Mouse (Mus musculus) left cerebral cortex, adult 18-20 months (tissue): ENCODE measurements around the gene Olfr156. TPM values are rescaled to one million over a fixed set of nuclear protein-coding genes. Genes with fewer than 3 reads are reported as not detected.
A peak's percentile ranks its signal among the peaks of the same experiment; 100 is the strongest.
"Not testable (repeated sequence)": the region's sequence is repeated elsewhere in the genome, so short reads cannot be mapped to it uniquely, and the experiment has no call there.

Source experiments
- DNase-seq, 2 experiments: peaks; one replicate each; pipeline ENCODE4 v3.0.0; 2021 to 2022; ENCODE audit warnings: low spot score in 2 of 2, mixed read lengths in 1 of 2
- long read RNA-seq, 2 experiments: library from polyadenylated mRNA; stranded (forward); transcript quantifications; one replicate each; pipeline ENCODE4 v2.0.0; 2021
- total RNA-seq, 2 experiments: library from RNA; stranded (reverse); gene quantifications; 2 replicates each; pipeline ENCODE4 v1.2.3; 2021

The Olfr156 gene
- not detected for total RNA-seq
- long read RNA-seq, experiment 1 = 0 reads
- long read RNA-seq, experiment 2 = 0 reads

DNA sequence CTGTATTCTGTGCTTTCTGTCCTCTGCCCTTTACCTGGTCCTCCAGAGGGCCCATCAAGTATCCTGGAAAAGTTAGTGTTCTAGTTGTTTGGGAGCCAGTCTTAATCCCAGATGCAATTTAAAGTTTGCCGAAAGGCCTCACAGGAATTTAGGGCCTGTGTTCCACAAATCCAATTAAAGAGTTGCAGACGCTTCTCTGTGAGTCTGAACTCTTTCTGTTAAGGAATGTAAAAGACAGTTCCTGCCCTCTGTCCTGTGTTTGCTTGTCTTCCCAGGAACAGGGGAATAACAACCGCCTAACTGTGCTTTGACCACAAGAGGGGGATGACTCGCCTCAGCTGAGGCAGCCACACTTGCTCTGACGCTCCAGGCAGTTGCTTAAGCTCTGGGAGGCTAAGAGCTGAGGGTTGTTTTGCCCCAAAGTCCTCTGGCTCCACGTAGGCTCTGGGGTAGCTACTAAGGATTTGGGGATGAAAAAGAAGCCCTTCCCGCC, at the start of gene Olfr156:
TSS of gene Olfr156 (minus strand) at position 51 of the 493 bp plus-strand sequence.
- no peak for DNase-seq

DNA sequence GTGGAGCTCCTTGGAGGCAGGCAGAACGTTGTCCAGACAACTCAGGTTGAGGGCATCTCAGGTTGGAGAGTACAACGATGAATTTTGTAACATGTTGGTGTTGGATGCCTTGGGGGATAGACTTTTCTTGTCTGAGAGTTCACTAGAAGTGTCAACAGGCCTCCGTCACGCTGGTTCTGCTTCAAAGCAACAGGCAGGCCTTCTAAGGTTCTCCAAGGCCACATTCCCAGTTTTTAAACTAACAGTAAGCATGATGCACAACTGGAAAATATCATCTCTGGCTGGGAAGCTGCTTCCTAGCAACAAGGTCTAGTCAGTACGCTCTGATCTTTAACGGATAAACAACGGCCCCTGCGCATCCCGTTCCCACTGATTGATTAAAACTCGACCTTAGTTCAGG, 46.1 kb upstream of the Olfr156 start:
- no peak for DNase-seq

DNA sequence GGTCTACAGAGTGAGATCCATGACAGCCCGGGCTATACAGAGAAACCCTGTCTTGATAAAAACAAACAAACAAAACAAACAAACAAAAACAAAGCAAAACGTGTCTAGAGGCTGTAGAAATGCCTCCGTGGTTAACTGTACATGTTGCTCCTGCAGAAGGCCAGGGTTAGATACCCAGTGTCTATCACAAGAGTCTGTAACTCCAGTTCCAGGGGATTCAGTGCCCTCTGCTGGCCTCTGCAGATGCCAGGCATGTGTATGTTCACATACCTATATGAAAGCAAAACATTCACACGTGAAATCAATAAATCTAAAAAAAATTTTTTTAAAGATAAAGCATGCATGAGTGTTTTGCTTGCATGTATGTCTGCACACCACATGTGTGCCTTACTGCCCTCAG, 39.6 kb upstream of the Olfr156 start:
- no peak for DNase-seq

DNA sequence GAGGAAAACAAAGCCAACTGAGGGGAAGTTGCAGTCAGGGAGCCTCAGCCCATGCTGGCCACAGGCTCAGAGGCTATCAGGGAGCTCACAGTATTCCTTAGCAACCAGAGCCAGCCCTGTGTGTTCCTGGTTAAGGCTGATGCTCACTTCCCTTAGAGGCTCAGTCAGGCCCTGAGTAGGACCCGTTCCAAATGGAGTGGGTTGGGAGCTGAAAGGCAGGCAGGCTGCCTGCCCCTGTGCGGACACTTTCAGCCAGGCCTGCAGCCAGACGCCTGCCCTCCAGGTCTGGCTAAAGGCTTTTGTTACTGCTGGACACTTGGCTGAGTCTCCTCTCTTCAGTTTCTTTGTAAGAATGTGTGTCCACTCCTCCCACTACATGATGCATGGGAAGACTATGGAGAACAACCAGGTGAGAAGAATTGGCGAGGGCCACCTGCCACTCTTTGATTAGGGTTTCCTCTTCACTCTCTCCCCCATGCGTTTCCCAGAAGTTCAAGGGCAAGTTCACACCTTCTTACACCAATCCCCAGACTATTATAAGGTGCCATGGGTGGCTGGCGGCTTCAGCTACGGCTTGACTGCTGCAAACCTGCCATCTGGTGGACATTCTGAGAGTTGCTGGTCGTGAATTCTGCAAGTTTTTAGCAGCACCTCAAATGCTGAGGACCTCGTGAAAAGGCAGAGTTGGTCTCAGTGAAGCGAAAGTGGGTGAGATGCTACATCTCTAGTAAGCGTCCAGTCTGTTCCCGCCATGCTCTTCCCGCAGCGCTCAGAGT, 37.2 kb upstream of the Olfr156 start:
- peak; percentile 75 to 78 for DNase-seq

DNA sequence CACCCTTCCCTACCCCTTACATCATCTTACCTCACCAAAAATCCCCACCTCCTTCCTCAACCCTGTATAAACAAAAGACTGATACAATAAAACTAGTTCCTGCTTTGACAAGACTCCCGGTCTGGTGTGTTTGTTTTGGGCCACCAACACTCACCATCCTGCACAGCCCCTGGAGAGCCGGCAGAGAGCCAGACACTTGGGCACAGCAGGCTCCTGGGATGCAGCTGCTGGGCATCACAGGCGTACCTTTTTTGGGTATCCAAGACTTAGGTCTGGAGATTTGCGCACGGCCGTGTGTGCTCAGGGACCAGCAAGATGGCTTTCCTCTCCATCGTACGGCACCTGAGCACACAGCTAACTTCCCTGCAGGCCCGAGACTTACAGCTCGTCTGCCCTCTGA, 36.2 kb upstream of the Olfr156 start:
- DNase-seq = no peak

DNA sequence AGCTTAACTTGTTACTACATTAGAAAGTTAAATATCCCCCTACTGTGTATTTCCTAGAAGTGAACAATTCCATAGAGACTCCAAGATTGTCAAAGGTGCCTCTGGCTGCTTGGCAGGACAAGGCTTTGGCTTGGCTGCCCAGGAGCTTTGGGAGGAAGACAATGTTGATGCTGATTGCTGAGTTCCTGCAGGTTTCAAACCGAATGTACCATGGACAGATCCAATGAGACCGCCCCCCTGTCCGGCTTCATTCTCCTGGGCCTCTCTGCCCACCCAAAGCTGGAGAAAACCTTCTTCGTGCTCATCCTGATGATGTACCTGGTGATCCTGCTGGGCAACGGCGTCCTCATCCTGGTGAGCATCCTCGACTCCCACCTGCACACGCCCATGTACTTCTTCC, 30.4 kb upstream of the Olfr156 start:
- no peak for DNase-seq

DNA sequence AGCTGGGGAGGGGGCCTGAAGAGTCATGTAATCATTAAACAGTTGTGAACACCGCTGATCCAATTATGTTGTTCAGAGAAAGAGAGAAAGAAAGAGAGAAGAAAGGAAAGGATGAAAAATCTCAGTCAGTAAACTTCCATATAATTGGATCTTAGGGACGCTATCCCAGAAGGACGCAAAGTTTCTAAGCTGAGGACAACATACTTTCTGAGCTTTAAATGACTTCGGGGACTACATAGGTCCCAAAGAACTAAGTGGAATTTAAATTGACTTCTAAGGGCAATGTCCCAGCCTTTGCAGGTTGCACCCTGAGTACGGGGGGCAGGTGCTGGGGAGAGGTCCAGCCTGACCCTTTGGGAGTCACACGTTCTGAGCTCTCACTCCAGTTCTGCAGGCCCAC, 27.6 kb upstream of the Olfr156 start, which contains the start of gene Olfr155:
TSS of gene Olfr155 (plus strand) at position 301 of the 400 bp plus-strand sequence.
- DNase-seq = no peak

DNA sequence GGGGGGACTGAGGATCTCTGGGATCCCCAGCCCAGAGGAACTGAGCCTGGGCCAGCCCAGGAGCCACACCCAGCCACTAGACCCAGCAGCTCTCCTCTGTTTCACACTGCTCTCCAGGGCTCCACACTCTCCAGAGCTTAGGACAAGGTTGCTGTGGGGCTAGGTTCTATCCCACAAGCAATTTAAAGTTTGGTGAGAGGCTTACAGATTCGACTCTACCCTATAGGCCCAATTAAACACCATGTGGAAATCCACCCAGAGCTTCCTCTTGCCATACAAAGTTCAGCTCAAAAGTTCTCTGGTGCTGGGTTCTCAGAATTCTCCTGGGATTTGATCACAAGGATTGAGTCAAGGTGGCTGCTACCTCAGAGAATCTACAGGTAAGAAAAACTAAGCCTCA, 16.4 kb upstream of the Olfr156 start, which contains the start of gene Olfr157:
TSS of gene Olfr157 (minus strand) at position 101 of the 400 bp plus-strand sequence.
- no peak for DNase-seq

DNA sequence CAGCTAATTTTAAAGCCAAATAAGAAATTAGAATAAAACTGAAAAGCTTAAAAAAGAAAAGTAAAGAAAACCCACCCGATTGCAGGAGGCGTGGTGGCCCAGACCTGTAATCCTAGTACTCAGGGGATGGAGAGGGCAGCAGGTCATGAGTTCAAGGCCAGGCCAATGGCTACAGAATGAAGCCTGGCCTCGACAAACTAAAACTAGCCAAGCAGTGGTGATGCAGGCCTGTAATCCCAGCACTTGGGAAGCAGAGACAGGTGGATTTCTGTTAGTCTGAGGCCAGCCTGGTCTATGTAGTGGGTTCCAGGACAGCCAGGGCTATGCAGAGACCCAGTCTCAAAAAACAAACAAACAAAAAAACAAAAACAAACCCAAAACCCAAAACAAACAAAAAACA, 14.6 kb upstream of the Olfr156 start:
- no peak for DNase-seq

DNA sequence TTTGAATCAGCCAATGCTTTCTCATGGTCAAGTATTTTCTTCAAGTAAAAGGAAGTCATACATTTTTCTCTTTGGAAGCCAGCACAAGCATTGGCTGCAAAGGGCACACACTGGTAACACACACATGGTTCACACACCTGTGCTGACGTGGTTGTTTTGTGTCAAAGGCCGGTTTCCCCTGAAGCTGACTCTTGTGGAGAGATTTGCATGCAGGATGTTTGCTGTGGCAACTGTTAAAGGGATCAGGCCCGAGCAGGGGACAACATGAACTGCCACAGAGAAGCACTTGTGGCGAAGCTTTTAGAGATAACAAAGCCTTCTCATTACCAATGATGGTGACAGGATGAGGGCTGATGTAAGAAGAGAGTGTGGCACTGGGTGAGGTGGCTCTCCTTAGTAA, 11.1 kb upstream of the Olfr156 start:
- no peak for DNase-seq

DNA sequence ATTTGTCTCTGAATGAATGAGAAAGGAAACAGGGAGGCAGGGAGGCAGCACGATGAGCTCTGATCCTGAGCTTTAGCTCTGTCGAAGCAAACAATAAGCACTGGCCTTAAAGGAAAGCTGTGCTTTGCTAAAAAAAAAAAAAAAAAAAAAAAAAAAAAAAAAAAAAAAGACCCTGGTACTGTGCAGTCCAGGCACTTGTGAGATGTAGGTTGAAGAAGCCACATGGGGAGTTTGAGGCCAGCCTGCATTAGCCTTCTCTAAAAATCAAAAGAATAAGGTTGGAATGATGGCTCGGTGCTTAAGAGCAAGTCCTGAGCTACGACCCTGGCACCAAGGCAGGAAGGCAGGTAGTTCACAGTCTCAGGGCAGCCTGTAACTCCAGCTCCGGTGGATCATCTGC, 10.1 kb upstream of the Olfr156 start:
- DNase-seq = no peak

DNA sequence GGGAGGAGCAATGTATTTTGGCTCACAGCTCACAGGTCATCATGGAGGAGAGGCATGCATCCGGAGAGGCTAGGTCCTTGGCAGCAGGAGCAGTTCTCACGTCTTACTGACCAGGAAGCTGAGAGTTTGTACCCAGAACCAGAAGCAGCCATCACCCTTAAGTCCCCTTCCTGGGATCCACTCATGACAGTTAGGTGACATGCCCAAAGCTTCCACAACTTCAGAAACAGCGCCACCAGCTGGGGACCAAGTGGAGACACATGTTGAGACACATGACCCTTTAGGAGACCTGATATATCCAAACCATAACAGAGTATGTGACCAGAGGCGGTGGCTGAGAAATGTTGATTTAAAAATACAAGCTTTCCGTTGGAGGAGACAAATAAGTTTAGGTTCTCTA, 8.3 kb upstream of the Olfr156 start:
- no peak for DNase-seq

DNA sequence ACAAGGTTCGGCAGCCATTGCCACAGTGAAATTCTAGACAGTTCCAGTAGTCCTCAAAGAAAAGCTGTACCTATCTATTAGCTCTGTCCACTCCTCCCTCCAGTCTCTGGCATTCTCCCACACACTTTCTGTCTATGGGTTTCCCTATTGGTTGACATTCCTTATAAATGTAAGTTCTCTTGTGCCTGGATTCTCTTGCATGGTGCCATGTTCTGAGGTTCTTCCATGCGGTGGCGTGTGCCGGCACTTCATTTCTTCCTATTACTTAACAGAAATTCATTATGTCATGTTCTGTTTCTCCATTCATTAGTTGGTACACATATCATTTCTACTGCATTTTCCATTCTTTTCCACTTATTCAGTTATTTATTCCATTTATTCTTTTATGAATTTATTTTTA, 5.1 kb upstream of the Olfr156 start:
- no peak for DNase-seq

DNA sequence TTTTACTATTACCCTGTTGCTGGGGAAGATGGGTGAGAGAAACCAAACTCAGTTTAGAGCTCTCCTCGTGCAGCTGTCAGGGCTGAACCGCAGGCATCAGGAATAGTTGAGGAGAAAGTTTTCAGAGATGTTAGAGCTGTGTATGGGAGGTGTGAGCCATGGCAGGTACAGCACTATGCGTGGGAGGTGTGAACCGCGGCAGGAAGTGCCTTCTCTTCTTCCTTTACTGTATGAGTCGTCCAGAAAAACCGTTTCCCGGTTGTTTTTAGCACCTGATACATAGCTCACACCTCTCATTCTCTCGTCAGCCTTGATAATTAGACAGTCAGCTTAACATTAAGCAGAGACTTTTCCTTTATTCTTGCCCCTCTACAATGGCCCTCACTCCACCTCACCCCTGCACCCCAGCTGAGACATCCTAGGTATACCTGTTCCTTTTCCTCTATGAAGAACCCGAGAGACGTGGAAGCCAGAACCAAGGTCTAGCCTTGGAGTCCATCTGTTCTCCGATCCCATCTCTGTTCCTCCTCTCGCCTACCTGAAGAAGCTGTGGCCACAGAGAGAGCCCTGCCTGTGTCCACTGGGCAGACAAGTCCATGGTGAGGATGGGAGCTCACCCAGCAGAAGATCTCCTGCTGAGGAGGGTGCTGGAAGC, 672 bp downstream of the Olfr156 start:
- no peak for DNase-seq

DNA sequence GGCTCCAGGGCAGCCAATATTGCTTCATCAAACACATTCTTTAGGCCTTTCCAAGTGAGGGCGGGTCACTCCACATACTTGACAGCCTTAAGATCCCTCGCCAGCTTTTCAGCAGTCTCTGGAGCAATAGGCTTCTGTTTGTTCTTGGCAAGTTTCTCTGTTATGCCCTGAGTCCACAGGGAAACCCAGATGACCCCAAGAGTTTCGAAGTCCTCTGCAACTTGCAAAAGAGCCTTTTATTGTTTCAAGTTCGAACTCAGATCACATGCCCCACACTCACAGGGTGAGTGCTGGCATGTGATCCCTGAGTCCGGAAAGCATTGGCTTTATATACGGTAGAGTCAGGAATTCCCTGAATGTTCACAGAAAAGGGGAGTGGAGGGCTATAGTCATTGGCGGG, 24.8 kb downstream of the Olfr156 start:
- no peak for DNase-seq

DNA sequence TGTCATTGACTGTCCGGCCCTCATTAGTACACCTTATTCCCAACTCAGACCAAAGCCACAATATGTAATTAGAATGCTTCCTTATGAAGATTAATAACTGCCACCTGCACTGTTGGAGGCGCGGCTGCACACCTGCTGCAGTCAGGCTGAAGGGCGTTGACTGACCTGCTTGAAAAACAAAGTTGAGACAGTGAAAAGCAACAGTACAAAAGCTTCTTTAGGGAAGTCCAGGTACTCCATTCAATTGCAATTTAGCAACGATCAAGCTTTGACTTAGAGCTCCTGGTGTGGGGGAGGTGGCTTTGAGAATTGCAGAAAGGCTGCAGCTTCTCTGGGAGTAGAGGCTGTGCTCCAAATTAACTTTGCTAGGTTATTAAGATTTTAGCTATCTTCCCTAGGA, 27.9 kb downstream of the Olfr156 start:
- DNase-seq = not testable (repeated sequence)

DNA sequence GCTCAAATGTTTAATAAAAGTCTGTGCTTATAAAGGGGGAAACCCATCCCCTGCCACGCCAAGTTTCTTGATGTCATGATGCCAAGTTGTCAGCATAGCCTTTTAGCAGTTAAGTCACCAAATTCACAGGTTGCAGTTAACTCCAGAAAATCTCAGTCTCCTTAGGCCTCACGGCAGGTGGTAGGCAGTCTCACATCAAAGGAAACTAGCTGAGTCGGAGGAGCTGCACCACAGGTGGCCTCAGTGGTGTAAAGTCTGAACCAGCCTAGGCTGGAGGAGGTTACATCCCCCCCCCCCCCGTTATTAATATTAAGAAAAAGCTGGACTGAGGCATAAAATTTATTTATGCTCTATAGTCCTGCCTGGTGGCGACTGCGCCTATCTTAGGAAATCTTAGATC, 28.4 kb downstream of the Olfr156 start:
- no peak for DNase-seq

DNA sequence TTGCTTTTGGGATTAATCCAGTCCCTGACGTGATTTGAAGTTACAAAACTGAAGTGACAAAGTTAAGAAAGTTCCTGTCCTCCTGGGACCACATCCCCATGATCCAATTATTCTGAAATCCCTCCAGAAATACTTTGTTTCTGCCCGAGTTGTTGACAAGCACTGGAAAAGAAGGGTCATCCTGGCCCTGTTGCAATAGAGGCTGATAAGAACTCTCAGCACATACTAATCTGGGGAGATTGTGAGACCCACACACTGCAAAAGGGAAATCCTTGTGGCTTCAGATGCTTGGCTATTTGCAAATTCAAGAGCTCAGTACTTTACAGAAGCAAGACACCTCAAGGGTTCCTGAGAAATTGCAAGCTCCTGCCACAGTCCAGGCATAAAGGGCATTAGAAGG, 51.4 kb downstream of the Olfr156 start:
- DNase-seq = no peak

DNA sequence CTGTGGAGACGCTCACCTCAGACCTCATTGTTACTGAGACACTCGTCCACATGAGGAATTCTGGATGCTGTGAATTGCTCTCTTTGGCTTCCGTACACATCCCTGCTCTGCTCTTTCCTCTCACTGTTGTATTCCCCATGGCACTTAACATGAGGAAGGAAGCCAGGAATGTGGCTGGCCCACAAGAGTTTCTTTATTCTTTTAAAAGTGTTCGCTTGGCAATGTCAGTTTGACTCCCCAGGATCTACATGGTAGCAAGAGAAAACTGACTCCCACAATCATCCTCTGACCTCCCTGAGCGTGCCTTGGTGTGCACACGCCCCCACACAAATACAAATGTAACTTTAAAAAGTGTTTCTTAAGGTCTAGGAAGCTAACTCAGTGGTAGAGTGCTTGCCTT, 52.1 kb downstream of the Olfr156 start:
- DNase-seq = no peak

DNA sequence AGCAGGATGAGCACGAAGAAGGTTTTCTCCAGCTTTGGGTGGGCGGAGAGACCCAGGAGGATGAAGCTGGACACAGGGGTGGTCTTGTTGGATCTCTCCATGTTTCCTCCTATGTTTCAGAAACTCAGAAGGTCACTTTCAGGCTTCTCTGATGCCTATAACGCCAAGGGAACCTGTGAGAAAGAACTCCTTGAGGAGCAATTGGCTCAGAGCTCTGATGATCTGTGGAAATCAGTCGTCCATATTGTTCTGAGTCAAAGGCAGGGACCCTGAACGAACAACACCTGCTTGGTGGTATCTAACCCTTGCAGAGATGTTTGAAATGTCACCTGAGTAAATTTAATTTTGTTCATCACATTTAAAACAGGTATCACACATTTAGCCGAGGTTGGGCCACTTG, 52.8 kb downstream of the Olfr156 start, which contains the start of gene Olfr159:
TSS of gene Olfr159 (minus strand) at position 101 of the 400 bp plus-strand sequence.
- DNase-seq = no peak
